Mouse (Mus musculus): Measurements from ENCODE around the gene H2-Aa. TPM values are rescaled to one million over a fixed set of nuclear protein-coding genes. Genes with fewer than 3 reads are reported as not detected.

H2-Aa gene
- total and polyA plus RNA-seq, 3 experiments: not detected

DNA sequence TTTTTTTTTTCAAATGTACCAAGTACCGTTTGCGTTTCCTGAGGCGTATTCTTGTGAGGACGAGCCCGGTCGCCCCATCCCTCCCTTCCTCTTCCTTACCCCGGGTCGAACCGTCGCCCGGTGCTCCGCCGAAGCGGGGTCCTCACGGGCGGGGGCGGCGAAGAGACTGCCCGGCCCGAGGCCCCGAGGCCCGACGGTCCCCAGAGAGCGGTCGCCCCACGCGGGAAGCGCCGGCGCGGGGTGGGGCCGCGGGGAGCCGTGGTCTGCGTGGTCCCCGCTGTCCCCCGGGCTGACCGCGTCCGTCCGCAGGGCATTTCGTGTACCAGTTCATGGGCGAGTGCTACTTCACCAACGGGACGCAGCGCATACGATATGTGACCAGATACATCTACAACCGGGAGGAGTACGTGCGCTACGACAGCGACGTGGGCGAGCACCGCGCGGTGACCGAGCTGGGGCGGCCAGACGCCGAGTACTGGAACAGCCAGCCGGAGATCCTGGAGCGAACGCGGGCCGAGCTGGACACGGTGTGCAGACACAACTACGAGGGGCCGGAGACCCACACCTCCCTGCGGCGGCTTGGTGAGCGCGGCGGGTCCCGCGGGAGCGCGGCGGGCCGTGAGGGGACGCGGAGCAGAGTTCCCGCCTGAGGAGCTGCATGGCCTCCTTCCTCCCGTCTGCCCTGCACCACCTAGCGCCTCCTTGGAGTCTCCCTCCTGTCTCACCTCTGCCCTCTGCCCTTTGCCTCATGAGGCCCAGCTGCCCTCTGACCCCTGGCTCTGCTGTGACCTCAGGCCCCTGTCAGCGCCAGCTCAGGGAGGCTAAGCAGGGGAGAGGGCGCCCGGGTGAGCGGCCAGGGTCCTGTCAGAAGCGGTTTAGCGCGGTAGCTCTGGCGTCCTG is 22.9 kb downstream of the H2-Aa start:
- TF ChIP-seq ELF1 (IDR thresholded peaks at IDR 0.05; ENCODE audit: low read depth, low read length): no peak
- no peak for TF ChIP-seq USF1 (IDR thresholded peaks at IDR 0.05; ENCODE audit: low read depth, low read length)
- TF ChIP-seq GATA1 (IDR thresholded peaks at IDR 0.05; ENCODE audit: low read depth, low read length): no peak
- no peak for TF ChIP-seq UBTF (IDR thresholded peaks at IDR 0.05; ENCODE audit: borderline replicate concordance, insufficient read depth, low read depth, low read length)
- no peak for TF ChIP-seq CHD2 (IDR thresholded peaks at IDR 0.05; ENCODE audit: low read length)
- no peak for TF ChIP-seq NELFE (IDR thresholded peaks at IDR 0.05; ENCODE audit: low read depth, low read length)
- TF ChIP-seq MYC (IDR thresholded peaks at IDR 0.05; ENCODE audit: low read depth, low read length): no peak
- TF ChIP-seq E2F4 (IDR thresholded peaks at IDR 0.05; ENCODE audit: borderline replicate concordance, low read depth, low read length): no peak
- TF ChIP-seq RCOR1 (IDR thresholded peaks at IDR 0.05; ENCODE audit: low read depth, low read length): no peak
- no peak for TF ChIP-seq MAX (IDR thresholded peaks at IDR 0.05; ENCODE audit: low read length)
- TF ChIP-seq TAL1 (IDR thresholded peaks at IDR 0.05; ENCODE audit: low read length): no peak
- TF ChIP-seq HCFC1 (IDR thresholded peaks at IDR 0.05; ENCODE audit: low read depth, low read length): no peak
- TF ChIP-seq TCF12 (IDR thresholded peaks at IDR 0.05; ENCODE audit: low read depth, low read length): no peak
- no peak for TF ChIP-seq ZMIZ1 (IDR thresholded peaks at IDR 0.05; ENCODE audit: low read depth, low read length)
- no peak for TF ChIP-seq RAD21 (IDR thresholded peaks at IDR 0.05; ENCODE audit: low read depth, low read length)
- no peak for TF ChIP-seq MAFK (IDR thresholded peaks at IDR 0.05; ENCODE audit: borderline replicate concordance, low read depth, low read length)
- TF ChIP-seq POLR2AphosphoS5 (IDR thresholded peaks at IDR 0.05; ENCODE audit: borderline replicate concordance, low read depth, low read length): no peak
- no peaks in the 10 kb centered on the region for H3K4me1 ChIP-seq (ENCODE audit: control insufficient read depth in 1 of 2, insufficient read depth in 2 of 2, low read length in 2 of 2)
- no peaks in the 10 kb centered on the region for H3K9me3 ChIP-seq (replicated peaks; ENCODE audit: insufficient read depth, low read length)
- no peak overlapping the region for H3K9ac ChIP-seq (ENCODE audit: control insufficient read depth, low read depth, low read length, poor library complexity, severe bottlenecking)
- H3K4me3 ChIP-seq (ENCODE audit: control insufficient read depth in 1 of 2, insufficient read depth in 1 of 2, low read depth in 2 of 2, low read length in 2 of 2): no peak overlapping the region
- H3K27ac ChIP-seq (ENCODE audit: control insufficient read depth, low read depth, low read length): no peak overlapping the region
- no peak for DNase-seq (ENCODE audit: low read depth, low spot score)
- H3K36me3 ChIP-seq (ENCODE audit: control insufficient read depth in 1 of 2, insufficient read depth in 2 of 2, low read length in 2 of 2): no peaks in the 10 kb centered on the region
- H3K27me3 ChIP-seq (ENCODE audit: control insufficient read depth in 1 of 2, insufficient read depth in 2 of 2, low read length in 2 of 2): no peaks in the 10 kb centered on the region
- H3K79me2 ChIP-seq (ENCODE audit: control insufficient read depth, insufficient read depth, low read length, poor library complexity): no peaks in the 10 kb centered on the region

DNA sequence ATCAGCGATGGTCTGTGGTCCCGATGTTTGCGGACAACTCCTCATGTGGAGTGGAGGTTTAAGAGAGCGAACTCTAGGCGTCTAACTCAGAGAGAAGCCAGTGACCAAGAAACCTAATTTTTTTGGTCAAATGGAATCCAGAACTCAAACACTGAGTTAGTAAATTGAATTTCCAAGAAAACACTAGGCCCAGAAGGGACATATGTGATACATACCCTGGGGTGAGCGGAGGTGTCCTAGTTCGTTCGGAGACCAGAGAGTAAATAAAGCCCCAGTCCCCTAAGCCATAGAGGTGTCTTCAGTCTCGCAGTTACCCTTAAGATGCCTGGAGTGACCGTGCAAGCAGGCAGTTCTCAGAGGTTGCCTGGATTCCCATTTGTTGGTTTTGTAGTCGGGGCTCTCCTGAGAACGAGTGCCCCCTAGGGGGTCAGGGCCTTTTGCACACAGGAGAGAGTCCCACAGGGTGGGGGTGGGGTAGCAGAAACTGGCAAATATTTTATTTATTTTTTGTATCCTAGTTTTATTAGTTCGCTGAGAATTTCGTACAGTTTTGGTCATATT is 23.7 kb downstream of the H2-Aa start:
- H3K27me3 ChIP-seq (ENCODE audit: control insufficient read depth in 1 of 2, insufficient read depth in 2 of 2, low read length in 2 of 2): no peaks in the 10 kb centered on the region

More for the DNA sequence above, 23.7 kb downstream of the H2-Aa start:
- no peaks in the 10 kb centered on the region for H3K36me3 ChIP-seq (ENCODE audit: control insufficient read depth in 1 of 2, insufficient read depth in 2 of 2, low read length in 2 of 2)
- H3K79me2 ChIP-seq (ENCODE audit: control insufficient read depth, insufficient read depth, low read length, poor library complexity): no peaks in the 10 kb centered on the region
- DNase-seq (ENCODE audit: low read depth, low spot score): no peak
- no peak for TF ChIP-seq ZMIZ1 (IDR thresholded peaks at IDR 0.05; ENCODE audit: low read depth, low read length)
- TF ChIP-seq MEF2A (IDR thresholded peaks at IDR 0.05; ENCODE audit: extremely low read depth, insufficient replicate concordance, low read depth, low read length, poor library complexity, severe bottlenecking): no peak
- no peak for TF ChIP-seq HCFC1 (IDR thresholded peaks at IDR 0.05; ENCODE audit: low read depth, low read length)
- no peak for TF ChIP-seq KAT2A (conservative IDR thresholded peaks at IDR 0.05; ENCODE audit: low read depth, low read length)
- H3K9me3 ChIP-seq (replicated peaks; ENCODE audit: insufficient read depth, low read length): no peaks in the 10 kb centered on the region
- H3K27ac ChIP-seq (ENCODE audit: control insufficient read depth, low read depth, low read length): no peak overlapping the region
- H3K4me3 ChIP-seq (ENCODE audit: control insufficient read depth in 1 of 2, insufficient read depth in 1 of 2, low read depth in 2 of 2, low read length in 2 of 2): no peak overlapping the region
- no peaks in the 10 kb centered on the region for H3K4me1 ChIP-seq (ENCODE audit: control insufficient read depth in 1 of 2, insufficient read depth in 2 of 2, low read length in 2 of 2)
- no peak overlapping the region for H3K9ac ChIP-seq (ENCODE audit: control insufficient read depth, low read depth, low read length, poor library complexity, severe bottlenecking)

Measured in MEL (cell line).